Mouse (Mus musculus) lung, adult 2 months (tissue): ENCODE results near the gene Gm45140. TPM values are rescaled to one million over a fixed set of nuclear protein-coding genes. Genes with fewer than 3 reads are reported as not detected.

Experiments used
- DNase-seq: peaks from one replicate; pipeline ENCODE4 v3.0.0; 2022
- H3K4me1 ChIP-seq: fragments of 200-500 bp; 2 replicates; pipeline ENCODE4 v1.6.1; 2011; ENCODE audit warnings: low read length; ENCODE audit not compliant: control insufficient read depth, insufficient read depth
- H3K4me3 ChIP-seq: fragments of 200-500 bp; replicated peaks from 2 replicates; pipeline ENCODE3; 2011; ENCODE audit warnings: low read depth, mild to moderate bottlenecking, control low read depth, low read length; ENCODE audit errors: extremely low read depth
- CTCF ChIP-seq: fragments of 200-500 bp; IDR thresholded peaks from 2 replicates; pipeline ENCODE4 v1.5.1; 2011; ENCODE audit warnings: mild to moderate bottlenecking, low read length, control low read depth; ENCODE audit not compliant: insufficient read depth
- POLR2A ChIP-seq: fragments of 200-500 bp; IDR thresholded peaks from 2 replicates; pipeline ENCODE4 v1.6.1; 2011; ENCODE audit warnings: low read depth, mild to moderate bottlenecking, control low read depth, low read length, borderline replicate concordance; ENCODE audit errors: extremely low read depth
- WGBS: fragments of 180-500 bp; shearing (Covaris S2); methylation state at CpG from one replicate; pipeline ENCODE4 v1.1.7; 2018; 5-methylcytosine and 5-hydroxymethylcytosine counted together
- polyA plus RNA-seq: library from polyadenylated mRNA; depleted of rRNA; stranded (reverse); fragments of >200 nt; gene quantifications from 2 replicates; pipeline ENCODE4 v1.2.3, GENCODE M21; 2012

Gm45140 gene
- polyA plus RNA-seq, 1 experiment: 0.47 TPM

DNA sequence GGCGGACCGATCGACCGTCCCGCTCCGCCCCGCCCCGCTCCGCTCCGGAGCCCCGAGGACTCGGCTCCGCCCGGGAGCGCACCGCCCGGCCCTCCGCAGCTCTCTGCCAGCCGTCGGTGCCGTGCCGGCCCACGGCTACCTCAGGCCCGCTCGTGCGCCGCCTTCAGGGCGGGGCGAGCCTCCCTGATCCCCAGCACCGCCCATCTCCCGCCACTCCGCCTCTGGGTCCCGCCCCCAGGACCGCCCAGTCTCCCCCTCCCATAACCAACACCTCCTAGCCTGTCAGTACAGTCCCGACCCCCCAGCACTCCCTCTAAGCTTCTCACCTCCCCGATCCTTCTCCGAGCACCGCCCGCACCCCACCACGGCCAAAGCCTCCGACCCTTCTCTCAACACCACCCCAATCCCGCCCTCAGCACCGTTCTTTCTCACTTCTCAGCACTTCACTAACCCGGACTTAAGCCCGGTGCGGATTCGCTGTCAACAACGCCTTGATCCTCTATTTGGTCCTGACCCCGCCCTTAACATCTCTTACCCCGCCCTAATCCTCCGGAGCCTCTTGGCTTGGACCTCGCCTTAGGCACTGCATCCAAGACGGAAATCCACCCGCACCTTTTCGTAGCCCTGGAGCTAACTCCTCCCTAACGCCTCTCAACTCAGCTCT, 23.8 kb downstream of the Gm45140 start, which contains the start of gene Rab43:
Rab43 (minus strand) TSS at position 490 of the 664 bp plus-strand sequence.
- 1% methylated on average over 39 of the region's 56 CpGs for WGBS
- TF ChIP-seq POLR2A (peak; percentile 79), CTCF (no peak)
- DNase-seq: peak; percentile 97

DNA sequence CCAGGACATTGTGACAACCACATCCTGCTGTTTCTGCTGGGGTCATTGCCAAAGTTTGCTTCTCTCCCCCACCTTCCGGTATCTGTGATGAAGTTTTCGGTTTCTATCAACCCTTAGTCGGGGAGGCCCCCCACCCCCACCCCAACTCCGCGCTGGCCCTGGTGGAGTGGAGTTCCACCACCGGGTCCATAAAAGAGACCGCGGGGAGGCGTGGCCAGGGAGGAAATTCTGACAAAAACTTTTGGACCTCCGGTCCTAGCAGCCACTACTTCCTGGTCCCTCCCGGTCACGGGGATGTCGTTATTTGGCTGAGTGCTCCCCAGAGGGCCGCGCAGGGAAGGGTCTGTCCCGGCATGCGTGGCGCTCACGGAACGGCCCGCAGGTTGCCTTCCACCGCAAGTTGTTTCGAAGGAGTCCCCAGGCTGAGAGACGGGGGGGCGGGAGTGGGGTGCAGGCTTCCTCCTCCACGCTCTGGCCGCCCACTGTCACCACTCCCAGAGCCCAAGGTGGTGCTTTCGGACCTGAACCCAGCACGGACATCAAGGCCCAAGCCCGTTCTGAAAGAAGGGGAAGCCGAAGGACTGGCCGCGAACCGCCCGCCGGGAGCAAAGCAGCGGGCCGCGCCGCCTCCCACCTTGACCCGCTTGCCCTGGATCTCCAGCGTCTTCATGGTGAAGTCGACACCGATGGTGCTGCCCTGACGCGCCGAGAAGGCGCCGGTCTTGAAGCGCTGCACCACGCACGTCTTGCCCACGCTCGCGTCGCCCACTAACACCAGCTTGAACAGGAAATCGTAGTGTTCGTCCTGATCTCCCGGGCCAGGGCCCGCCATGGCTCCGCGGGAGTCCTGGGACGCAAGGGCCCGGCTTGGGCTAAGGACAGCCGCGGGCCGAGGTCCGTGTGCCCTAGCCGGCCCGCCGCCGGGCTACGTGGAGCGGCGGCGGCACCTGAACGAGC, 24.6 kb downstream of the Gm45140 start:
- peak overlapping the region; percentile 96 for H3K4me3 ChIP-seq
- under 1% methylated on average over 77 of the region's 77 CpGs for WGBS
- peak; percentile 71 for DNase-seq
- TF ChIP-seq CTCF (no peak), POLR2A (peak; percentile 82; the same call in 1 of the 2 replicates)
- peaks cover 13% of the 10 kb centered on the region for H3K4me1 ChIP-seq

More for the DNA sequence above, 23.8 kb downstream of the Gm45140 start, which contains the start of gene Rab43:
- peak within 1 kb of the TSS; percentile 96 for H3K4me3 ChIP-seq
- H3K4me1 ChIP-seq: peaks cover 12% of the 10 kb centered on the region

DNA sequence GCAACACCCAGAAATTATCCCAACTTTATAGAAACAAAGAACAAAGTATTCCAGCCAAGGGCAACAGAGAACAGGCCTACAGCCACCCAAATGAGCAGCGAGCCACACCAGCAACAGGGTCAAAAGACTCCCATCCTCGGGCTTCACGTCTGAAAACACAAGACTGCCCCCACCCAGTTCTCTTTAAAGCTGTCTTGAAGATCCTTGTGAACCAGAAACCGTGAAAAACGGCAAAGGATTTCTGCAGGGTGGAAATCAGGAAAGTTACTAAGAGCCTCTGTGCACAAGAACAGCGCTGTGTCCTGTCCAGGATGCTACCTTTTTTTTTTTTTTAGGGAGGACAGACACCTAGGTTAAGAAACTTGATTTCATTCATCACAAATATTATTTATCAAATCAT, 25.3 kb downstream of the Gm45140 start:
- TF ChIP-seq POLR2A: no peak
- TF ChIP-seq CTCF: no peak
- peaks cover 13% of the 10 kb centered on the region for H3K4me1 ChIP-seq
- WGBS: 13% methylated on average over 6 of the region's 6 CpGs
- DNase-seq: no peak
- H3K4me3 ChIP-seq: peak overlapping the region; percentile 96

DNA sequence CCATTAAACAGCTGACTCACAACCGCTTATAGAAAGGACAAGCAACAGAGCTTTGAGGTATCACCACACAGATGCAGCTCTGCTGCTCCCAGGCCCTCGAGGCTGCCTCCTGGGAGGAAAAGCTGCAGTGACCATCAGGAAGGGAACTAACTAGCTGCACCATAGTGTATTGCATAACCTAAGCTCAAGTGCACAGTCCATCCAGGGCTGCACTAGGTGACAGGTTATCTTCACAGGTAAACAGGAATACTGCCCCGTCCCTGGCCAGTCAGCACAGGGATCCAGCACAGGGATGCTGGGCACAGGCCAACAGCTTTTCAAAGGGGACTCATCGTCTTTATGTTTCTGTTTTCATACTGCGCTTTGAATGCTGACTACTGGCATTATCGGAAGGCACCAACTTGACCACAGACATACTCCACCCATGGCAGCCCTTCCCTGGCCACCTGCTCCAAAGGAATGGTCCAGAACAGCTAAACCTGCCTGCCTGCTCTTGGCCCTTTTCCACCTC, 25.9 kb downstream of the Gm45140 start:
- H3K4me3 ChIP-seq: no peak overlapping the region
- H3K4me1 ChIP-seq: peaks cover 13% of the 10 kb centered on the region
- TF ChIP-seq POLR2A: no peak
- no peak for TF ChIP-seq CTCF
- DNase-seq: no peak
- WGBS: 41% methylated on average over 6 of the region's 6 CpGs

DNA sequence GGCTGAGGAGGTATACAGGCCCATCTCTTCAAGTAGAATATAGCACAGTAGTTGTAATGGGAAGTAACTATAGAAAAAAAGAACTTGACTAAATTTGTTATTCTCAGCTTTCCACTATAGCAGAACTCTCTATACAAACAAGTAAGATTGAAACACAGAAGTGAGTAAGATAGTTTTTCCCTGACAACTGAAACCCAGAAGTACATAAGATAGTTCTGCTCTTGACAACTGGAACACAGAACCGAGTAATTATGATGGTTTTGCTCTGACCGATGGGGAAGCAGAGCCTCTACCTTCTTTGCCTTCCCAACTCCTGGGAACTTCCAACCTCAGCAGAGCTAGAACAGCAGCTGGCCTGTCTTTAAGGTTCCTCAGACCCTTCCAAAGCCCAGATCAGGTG, 26.5 kb downstream of the Gm45140 start:
- H3K4me1 ChIP-seq: peaks cover 13% of the 10 kb centered on the region
- WGBS: 71% methylated on average over 2 of the region's 2 CpGs
- DNase-seq: no peak
- TF ChIP-seq CTCF (no peak), POLR2A (no peak)
- no peak overlapping the region for H3K4me3 ChIP-seq

DNA sequence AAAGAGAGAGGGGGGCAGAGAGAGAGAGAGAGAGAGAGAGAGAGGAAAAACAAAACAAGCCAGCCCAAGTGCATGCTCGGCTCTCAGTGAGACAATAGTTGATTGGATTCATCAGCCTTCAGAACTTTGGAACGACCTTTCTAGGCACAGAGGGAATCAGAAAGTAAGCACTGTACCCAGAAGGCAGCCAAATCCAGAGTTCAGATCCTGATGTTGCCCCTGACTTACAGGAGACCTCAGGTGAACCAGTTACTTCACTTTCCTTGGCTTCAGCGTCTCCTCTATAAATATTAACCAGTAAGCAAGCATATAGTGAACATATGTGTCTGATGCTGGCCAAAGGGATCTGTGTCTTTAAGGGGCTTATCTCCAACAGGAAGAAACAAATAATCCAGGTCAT, 27.1 kb downstream of the Gm45140 start:
- Histone ChIP-seq H3K4me1 (peaks cover 13% of the 10 kb centered on the region), H3K4me3 (no peak overlapping the region)
- 56% methylated on average over 3 of the region's 3 CpGs for WGBS
- TF ChIP-seq CTCF (no peak), POLR2A (no peak)
- no peak for DNase-seq

DNA sequence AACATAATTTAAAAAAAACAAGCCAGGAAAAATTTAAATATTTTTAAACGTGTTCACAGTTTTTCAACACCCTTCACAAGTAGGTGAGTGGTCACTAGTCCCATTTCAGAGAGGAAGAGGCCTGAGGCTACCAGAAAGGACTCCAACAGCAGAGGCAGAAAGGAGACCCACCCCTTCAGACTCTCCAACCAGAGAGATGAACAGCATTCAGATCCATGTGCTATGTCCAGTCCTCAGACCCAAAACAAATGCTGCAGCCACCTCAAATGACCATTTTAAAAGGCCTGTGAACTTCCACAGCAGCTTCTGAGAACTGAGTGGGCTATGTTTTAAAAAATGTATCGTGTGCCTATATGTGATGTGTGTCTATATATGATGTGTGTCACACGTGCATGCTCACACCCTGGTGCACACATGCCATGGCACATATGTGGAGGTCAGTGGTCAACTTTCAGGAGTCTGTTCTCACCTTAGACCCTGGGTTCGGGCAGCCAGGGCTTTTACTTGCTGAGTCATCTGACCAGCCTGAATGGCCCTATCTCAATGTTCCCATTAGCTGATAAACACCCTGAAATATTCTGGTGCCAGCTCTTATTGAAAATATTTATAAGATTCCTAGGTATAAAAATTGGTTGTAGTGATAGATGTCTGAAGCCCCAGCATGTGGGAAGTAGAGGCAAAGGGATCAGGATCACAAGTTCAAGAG, 27.7 kb downstream of the Gm45140 start:
- Histone ChIP-seq H3K4me1 (peaks cover 13% of the 10 kb centered on the region), H3K4me3 (no peak overlapping the region)
- 74% methylated on average over 4 of the region's 4 CpGs for WGBS
- no peak for TF ChIP-seq POLR2A
- no peak for TF ChIP-seq CTCF
- DNase-seq: no peak

DNA sequence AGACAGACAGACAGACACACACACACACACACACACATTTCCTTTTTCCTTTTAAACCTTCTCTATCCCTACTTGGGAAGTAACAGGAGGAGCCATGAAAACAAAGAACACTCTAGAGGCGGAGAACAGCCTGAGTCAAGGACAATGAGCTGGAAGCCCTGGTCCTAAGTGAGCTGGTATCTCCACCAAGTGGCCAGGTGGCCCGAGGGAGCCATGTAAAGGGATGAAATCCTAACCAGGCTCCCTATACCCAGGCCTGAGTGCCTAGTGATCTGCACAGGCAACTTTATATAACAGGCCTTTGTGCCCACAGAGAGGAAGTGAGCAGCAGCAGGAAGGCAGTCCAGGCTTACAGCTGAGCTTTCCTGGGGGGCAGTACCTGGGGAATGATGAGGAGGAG, 28.7 kb downstream of the Gm45140 start:
- Histone ChIP-seq H3K4me1 (peaks cover 10% of the 10 kb centered on the region), H3K4me3 (no peak overlapping the region)
- 35% methylated on average over 2 of the region's 2 CpGs for WGBS
- TF ChIP-seq POLR2A: no peak
- TF ChIP-seq CTCF: no peak
- no peak for DNase-seq

DNA sequence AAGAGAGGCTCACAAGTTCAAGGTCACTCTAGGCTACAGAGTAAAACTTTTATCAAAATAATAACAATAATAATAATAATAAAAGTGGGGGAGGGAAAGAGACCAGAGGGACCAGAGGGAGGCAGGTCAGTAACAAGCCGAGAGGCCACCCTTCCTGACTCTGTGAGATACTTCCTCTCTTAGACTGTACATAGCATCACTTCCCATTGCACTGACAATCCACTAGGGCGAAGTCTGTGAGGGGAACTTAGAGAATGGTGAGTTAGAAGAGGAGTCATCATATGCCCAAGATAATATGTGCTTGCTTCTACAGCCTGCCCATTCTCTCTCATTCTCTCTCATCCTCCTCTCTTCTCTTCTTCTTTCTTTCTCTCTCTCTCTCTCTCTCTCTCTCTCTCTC, 29.6 kb downstream of the Gm45140 start:
- no peak for DNase-seq
- TF ChIP-seq CTCF: no peak
- TF ChIP-seq POLR2A: no peak
- H3K4me1 ChIP-seq: peaks cover 10% of the 10 kb centered on the region
- H3K4me3 ChIP-seq: no peak overlapping the region
- WGBS: 51% methylated on average over 2 of the region's 2 CpGs
